Mouse (Mus musculus): Measurements from ENCODE around the gene Hils1. TPM values are rescaled to one million over a fixed set of nuclear protein-coding genes. Genes with fewer than 3 reads are reported as not detected.

Gene Hils1
- polyA plus RNA-seq, 1 experiment from 2014 or later = not detected

DNA sequence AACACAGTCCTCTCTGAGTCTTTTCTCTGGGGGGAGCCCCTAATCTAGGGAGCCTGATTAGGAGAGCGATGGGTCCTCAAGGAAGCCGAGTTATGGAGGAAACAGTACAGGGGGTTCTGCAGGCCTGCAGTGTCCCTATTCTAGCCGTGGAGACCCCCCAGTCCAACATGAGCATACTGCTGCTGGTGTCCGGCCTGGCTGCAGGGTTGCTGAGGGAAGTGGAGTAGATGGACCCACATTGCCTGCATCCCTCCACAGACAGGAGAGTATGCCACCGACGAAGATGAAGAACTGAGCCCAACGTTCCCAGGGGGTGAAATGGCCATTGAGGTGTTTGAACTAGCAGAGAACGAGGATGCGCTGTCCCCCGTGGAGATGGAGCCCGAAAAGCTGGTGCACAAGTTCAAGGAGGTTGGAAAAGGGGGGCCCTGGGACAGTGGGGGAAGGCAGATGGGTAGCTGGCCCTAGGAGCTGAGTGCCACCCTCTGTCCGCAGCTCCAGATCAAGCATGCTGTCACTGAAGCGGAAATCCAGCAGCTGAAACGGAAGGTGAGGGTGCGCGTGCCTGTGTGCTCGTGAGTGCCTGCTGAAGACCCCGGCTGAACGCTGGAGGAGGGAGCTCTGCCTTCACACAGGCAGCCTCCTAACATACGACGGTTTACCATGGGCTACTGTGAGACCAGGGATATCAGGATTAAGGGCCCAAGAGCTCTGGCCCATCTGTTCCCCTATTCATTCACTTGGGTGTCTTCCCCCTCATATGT lies 34.4 kb downstream of the Hils1 start:
- WGBS = 88% methylated on average over 21 of the region's 21 CpGs
- ATAC-seq (ENCODE audit: low FRiP score) = no peak
- no peak overlapping the region for H3K4me3 ChIP-seq (ENCODE audit: low read depth, low read length)
- no peak overlapping the region for H3K27ac ChIP-seq (ENCODE audit: low read depth, low read length)
- no peaks in the 10 kb centered on the region for H3K27me3 ChIP-seq (ENCODE audit: control insufficient read depth, insufficient read depth, low read length)
- no peak overlapping the region for H3K4me2 ChIP-seq
- peaks cover 30% of the 10 kb centered on the region for H3K36me3 ChIP-seq (ENCODE audit: control insufficient read depth, insufficient read depth, low read length)
- DNase-seq (ENCODE audit: low spot score, missing footprints) = peak; percentile 60
- H3K9me3 ChIP-seq (ENCODE audit: control insufficient read depth, low read length) = no peaks in the 10 kb centered on the region
- no peak overlapping the region for H3K9ac ChIP-seq (ENCODE audit: low read length)
- H3K4me1 ChIP-seq (ENCODE audit: control insufficient read depth, insufficient read depth, low read length) = peaks cover 13% of the 10 kb centered on the region

DNA sequence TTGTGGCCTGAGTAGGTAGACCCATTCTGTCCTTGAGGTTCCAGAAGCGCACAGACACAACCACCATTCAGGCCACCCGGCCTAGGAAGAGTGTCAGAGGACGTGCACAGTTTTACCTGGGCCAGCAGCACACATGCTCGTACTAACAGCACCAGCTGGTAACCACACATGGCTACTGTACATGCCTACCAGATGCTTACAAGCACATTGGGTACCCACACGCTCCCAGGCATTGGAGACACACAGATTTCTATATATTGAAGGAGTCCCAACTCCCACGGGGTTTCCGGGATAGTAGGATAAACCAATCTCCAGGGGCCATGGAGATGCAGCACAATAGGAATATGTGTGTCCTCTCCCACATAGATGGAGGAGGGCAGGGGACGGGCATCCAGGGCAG lies 35.3 kb downstream of the Hils1 start:
- ATAC-seq (ENCODE audit: low FRiP score) = no peak
- no peak for DNase-seq (ENCODE audit: low spot score, missing footprints)
- H3K4me2 ChIP-seq = no peak overlapping the region
- no peak overlapping the region for H3K27ac ChIP-seq (ENCODE audit: low read depth, low read length)
- H3K27me3 ChIP-seq (ENCODE audit: control insufficient read depth, insufficient read depth, low read length) = no peaks in the 10 kb centered on the region
- no peak overlapping the region for H3K4me3 ChIP-seq (ENCODE audit: low read depth, low read length)
- peaks cover 20% of the 10 kb centered on the region for H3K4me1 ChIP-seq (ENCODE audit: control insufficient read depth, insufficient read depth, low read length)
- no peaks in the 10 kb centered on the region for H3K9me3 ChIP-seq (ENCODE audit: control insufficient read depth, low read length)
- 94% methylated on average over 8 of the region's 8 CpGs for WGBS
- no peak overlapping the region for H3K9ac ChIP-seq (ENCODE audit: low read length)
- H3K36me3 ChIP-seq (ENCODE audit: control insufficient read depth, insufficient read depth, low read length) = peaks cover 28% of the 10 kb centered on the region

DNA sequence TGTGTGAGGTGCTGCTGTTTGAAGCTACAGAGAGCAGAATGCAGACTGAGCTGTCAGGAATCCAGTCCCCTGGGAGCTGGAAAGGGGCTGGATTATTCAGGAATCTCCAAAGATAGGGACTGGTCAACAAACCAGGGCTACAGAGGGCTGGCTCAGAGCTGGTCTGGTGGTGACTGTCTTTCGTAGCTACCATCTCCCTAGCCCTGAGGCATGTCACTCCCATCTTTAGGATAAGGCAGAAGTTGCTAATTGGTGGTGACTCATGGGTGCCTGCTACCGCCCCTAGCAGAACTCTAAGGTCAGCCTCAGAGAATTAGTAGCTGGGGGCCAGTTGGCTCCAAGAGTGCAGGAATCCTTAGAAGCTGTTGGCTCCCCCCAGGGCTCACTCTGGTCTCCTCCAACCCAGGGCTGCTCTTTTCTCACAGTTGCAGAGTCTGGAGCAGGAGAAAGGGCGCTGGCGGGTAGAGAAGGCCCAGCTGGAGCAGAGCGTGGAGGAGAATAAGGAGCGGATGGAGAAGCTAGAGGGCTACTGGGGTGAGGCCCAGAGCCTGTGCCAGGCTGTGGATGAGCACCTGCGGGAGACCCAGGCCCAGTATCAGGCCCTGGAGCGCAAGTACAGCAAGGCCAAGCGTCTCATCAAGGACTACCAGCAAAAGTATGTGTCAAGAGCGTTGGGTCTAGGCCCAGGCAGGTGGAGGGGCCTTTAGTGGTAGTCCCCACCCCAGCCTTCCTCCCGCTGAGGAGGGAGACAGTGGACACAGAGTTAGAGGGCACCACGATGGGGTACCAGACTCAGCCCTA lies 36.9 kb downstream of the Hils1 start:
- 88% methylated on average over 12 of the region's 12 CpGs for whole genome bisulfite sequencing
- no peaks in the 10 kb centered on the region for H3K27me3 ChIP-seq (ENCODE audit: control insufficient read depth, insufficient read depth, low read length)
- no peak overlapping the region for H3K27ac ChIP-seq (ENCODE audit: low read depth, low read length)
- H3K4me3 ChIP-seq (ENCODE audit: low read depth, low read length) = no peak overlapping the region
- peaks cover 30% of the 10 kb centered on the region for H3K4me1 ChIP-seq (ENCODE audit: control insufficient read depth, insufficient read depth, low read length)
- no peak overlapping the region for H3K9ac ChIP-seq (ENCODE audit: low read length)
- ATAC-seq (ENCODE audit: low FRiP score) (no peak), DNase-seq (ENCODE audit: low spot score, missing footprints) (no peak)
- no peaks in the 10 kb centered on the region for H3K9me3 ChIP-seq (ENCODE audit: control insufficient read depth, low read length)
- no peak overlapping the region for H3K4me2 ChIP-seq
- H3K36me3 ChIP-seq (ENCODE audit: control insufficient read depth, insufficient read depth, low read length) = peaks cover 23% of the 10 kb centered on the region

DNA sequence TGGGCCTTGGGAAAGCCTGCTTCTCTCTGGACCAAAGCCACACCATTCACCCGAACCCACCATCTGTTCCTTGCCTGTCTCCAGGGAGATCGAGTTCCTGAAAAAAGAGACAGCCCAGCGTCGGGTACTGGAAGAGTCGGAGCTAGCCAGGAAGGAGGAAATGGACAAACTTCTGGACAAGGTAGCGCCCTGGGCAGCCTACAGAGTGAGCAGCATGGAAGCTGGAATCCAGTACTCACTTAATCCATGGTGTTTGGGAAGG lies 37.5 kb downstream of the Hils1 start:
- peaks cover 20% of the 10 kb centered on the region for H3K36me3 ChIP-seq (ENCODE audit: control insufficient read depth, insufficient read depth, low read length)
- H3K9ac ChIP-seq (ENCODE audit: low read length) = no peak overlapping the region
- H3K4me2 ChIP-seq = no peak overlapping the region
- 81% methylated on average over 6 of the region's 6 CpGs for WGBS
- H3K27ac ChIP-seq (ENCODE audit: low read depth, low read length) = no peak overlapping the region
- ATAC-seq (ENCODE audit: low FRiP score) (no peak), DNase-seq (ENCODE audit: low spot score, missing footprints) (no peak)
- H3K4me1 ChIP-seq (ENCODE audit: control insufficient read depth, insufficient read depth, low read length) = peaks cover 31% of the 10 kb centered on the region
- H3K9me3 ChIP-seq (ENCODE audit: control insufficient read depth, low read length) = no peaks in the 10 kb centered on the region
- H3K27me3 ChIP-seq (ENCODE audit: control insufficient read depth, insufficient read depth, low read length) = no peaks in the 10 kb centered on the region
- no peak overlapping the region for H3K4me3 ChIP-seq (ENCODE audit: low read depth, low read length)

DNA sequence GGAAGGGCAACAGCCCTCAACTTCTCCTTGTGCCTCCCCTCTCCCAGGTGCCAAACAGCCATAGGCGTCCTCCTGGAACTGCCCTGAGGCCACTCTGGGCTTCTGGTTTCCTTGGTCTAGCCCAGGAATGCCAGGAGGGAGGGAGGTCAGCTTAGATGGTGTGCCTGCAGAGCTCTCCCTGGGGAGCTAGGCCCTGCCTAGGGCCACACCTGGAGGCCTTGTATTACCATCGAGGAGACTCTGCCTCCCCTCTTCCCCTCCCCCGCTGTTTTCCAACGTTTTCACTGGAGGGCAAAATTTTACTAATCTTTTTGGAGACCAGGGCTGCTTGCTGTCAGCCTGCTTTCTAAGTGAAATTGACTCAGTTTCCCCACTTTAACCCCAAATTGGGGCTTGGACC lies 38.6 kb downstream of the Hils1 start:
- Histone ChIP-seq H3K4me3 (ENCODE audit: low read depth, low read length) (peak overlapping the region; percentile 30; the same call in 1 of the 2 replicates), H3K4me1 (ENCODE audit: control insufficient read depth, insufficient read depth, low read length) (peaks cover 26% of the 10 kb centered on the region), H3K9me3 (ENCODE audit: control insufficient read depth, low read length) (no peaks in the 10 kb centered on the region), H3K36me3 (ENCODE audit: control insufficient read depth, insufficient read depth, low read length) (peaks cover 17% of the 10 kb centered on the region), H3K27me3 (ENCODE audit: control insufficient read depth, insufficient read depth, low read length) (no peaks in the 10 kb centered on the region), H3K4me2 (peak overlapping the region; percentile 61), H3K27ac (ENCODE audit: low read depth, low read length) (peak overlapping the region; percentile 25; the same call in 1 of the 2 replicates), H3K9ac (ENCODE audit: low read length) (peak overlapping the region; percentile 61; the same call in 1 of the 2 replicates)
- DNase-seq (ENCODE audit: low spot score, missing footprints) (no peak), ATAC-seq (ENCODE audit: low FRiP score) (no peak)
- WGBS = 37% methylated on average over 4 of the region's 4 CpGs

DNA sequence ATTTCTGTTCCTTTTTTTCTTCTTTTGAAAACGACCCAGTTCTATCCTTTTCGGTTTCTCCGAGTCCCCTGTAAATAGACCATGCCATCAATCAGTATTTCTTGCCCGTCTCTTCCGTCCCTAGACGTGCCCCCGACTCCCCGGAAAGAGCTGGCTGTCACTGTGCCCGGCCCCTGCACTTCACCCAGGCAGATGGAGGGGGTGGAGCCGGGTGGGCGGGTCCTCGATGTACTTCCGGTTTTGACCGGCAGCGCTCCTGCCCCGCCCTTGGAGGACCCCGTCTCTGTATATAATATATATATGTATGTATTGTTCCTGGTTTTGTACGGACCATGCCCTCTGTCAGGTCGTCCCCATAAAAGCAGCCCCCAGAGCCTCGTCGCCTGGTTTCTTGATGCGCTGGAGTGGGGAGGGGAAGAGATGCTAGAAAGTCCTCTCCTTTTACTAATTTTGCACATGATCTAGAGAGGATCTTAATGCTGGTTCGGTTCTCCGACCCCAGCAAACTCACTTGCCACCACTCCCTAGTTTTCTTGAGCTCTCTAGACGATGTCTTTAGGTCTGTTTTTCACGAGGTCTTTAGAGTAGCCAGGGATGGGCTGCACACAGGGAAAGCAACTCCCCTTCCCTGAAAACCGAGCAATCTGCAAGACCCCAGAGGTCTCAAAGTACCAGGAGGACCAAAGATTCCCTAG lies 39.3 kb downstream of the Hils1 start:
- peak overlapping the region; percentile 61 for H3K9ac ChIP-seq (ENCODE audit: low read length)
- peaks cover 17% of the 10 kb centered on the region for H3K36me3 ChIP-seq (ENCODE audit: control insufficient read depth, insufficient read depth, low read length)
- peak; percentile 67 for ATAC-seq (ENCODE audit: low FRiP score)
- peak; percentile 95 for DNase-seq (ENCODE audit: low spot score, missing footprints)
- peak overlapping the region; percentile 61 for H3K4me2 ChIP-seq
- peak overlapping the region; percentile 30 for H3K4me3 ChIP-seq (ENCODE audit: low read depth, low read length)
- H3K27me3 ChIP-seq (ENCODE audit: control insufficient read depth, insufficient read depth, low read length) = no peaks in the 10 kb centered on the region
- peaks cover 31% of the 10 kb centered on the region for H3K4me1 ChIP-seq (ENCODE audit: control insufficient read depth, insufficient read depth, low read length)
- peak overlapping the region; percentile 25; the same call in 1 of the 2 replicates for H3K27ac ChIP-seq (ENCODE audit: low read depth, low read length)
- WGBS = 1% methylated on average over 27 of the region's 27 CpGs
- H3K9me3 ChIP-seq (ENCODE audit: control insufficient read depth, low read length) = no peaks in the 10 kb centered on the region

DNA sequence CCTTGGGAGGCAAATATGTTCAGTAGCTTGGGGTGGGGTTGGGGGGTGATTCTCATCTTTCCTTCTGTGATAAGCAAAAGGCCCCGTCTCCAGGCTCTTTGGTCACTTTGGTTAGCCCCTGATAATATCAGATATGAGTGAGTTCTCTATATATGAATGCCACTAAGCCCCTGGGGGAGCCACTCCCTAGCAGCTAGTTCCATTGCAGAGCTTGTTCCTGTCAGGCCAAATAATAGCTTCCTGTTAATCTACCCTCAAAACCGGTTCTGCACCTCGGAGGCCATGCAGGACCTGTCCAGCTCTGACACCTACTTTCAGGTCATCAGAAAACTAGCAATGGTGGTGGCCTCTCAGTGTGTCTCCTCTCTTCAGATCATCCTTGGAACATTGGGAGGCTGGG lies 40.0 kb downstream of the Hils1 start:
- H3K27ac ChIP-seq (ENCODE audit: low read depth, low read length) = no peak overlapping the region
- no peak overlapping the region for H3K4me3 ChIP-seq (ENCODE audit: low read depth, low read length)
- H3K9me3 ChIP-seq (ENCODE audit: control insufficient read depth, low read length) = no peaks in the 10 kb centered on the region
- H3K36me3 ChIP-seq (ENCODE audit: control insufficient read depth, insufficient read depth, low read length) = peaks cover 11% of the 10 kb centered on the region
- H3K27me3 ChIP-seq (ENCODE audit: control insufficient read depth, insufficient read depth, low read length) = no peaks in the 10 kb centered on the region
- DNase-seq (ENCODE audit: low spot score, missing footprints) (no peak), ATAC-seq (ENCODE audit: low FRiP score) (no peak)
- 88% methylated on average over 3 of the region's 3 CpGs for WGBS
- peaks cover 37% of the 10 kb centered on the region for H3K4me1 ChIP-seq (ENCODE audit: control insufficient read depth, insufficient read depth, low read length)
- peak overlapping the region; percentile 61 for H3K4me2 ChIP-seq
- H3K9ac ChIP-seq (ENCODE audit: low read length) = peak overlapping the region; percentile 61; the same call in 1 of the 2 replicates

DNA sequence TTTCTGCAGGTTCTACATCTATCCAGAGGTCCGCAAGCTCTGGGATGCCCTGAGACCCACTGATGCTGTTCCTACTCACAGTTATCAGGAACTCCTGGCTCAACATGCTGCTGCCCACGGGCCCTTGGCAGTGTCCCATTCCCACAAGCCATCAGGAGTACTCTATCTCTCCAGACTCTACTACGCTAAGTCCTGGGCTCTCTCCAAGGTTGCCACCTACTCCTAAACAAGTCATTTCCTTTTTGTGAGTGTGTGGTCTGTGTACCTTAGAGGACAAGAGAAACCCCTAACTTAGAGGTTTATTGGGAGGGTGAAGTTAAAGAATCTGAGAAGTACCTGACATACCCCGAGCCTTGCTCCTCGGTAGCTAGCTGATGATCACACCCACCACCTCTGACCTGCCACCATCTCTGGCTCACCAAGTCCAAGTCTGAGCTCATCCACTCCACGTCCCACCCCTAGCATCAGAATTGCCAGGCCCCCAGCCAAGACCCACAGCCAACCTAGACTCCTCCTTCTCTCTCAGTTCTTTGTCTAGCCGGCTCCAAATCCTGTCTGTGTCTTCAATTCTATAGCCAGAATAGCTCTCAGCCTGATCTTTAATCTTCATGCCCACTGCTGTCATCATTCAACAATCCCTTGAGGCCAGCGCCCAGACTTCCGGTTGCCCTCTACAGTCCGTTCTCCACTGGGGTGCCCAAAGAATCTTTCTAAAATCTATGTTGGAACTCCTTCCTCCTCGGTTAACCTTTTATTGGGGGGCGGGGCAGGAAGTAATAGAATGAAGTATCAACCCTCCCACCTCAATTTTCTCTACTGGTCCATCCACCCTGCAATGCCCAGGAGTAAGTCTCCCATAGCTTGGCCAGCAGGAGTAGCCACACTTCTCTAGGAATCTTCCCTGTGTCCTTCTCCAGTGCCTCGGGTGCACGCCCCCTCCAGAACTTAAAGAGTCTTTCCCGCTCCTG lies 41.6 kb downstream of the Hils1 start:
- H3K27ac ChIP-seq (ENCODE audit: low read depth, low read length) = peak overlapping the region; percentile 94
- peaks cover 8% of the 10 kb centered on the region for H3K36me3 ChIP-seq (ENCODE audit: control insufficient read depth, insufficient read depth, low read length)
- WGBS = 35% methylated on average over 15 of the region's 15 CpGs

More for the DNA sequence above, 41.6 kb downstream of the Hils1 start:
- H3K9ac ChIP-seq (ENCODE audit: low read length) = peak overlapping the region; percentile 98
- peaks cover 40% of the 10 kb centered on the region for H3K4me1 ChIP-seq (ENCODE audit: control insufficient read depth, insufficient read depth, low read length)
- H3K9me3 ChIP-seq (ENCODE audit: control insufficient read depth, low read length) = no peaks in the 10 kb centered on the region
- no peak for DNase-seq (ENCODE audit: low spot score, missing footprints)
- ATAC-seq (ENCODE audit: low FRiP score) = no peak
- peak overlapping the region; percentile 79 for H3K4me3 ChIP-seq (ENCODE audit: low read depth, low read length)
- no peaks in the 10 kb centered on the region for H3K27me3 ChIP-seq (ENCODE audit: control insufficient read depth, insufficient read depth, low read length)
- peak overlapping the region; percentile 80 for H3K4me2 ChIP-seq
